Mouse (Mus musculus): ENCODE measurements around the gene Syngr4. TPM values are rescaled to one million over a fixed set of nuclear protein-coding genes. Genes with fewer than 3 reads are reported as not detected.

Gene Syngr4
- polyA plus RNA-seq, 1 experiment from 2014 or later: not detected

DNA sequence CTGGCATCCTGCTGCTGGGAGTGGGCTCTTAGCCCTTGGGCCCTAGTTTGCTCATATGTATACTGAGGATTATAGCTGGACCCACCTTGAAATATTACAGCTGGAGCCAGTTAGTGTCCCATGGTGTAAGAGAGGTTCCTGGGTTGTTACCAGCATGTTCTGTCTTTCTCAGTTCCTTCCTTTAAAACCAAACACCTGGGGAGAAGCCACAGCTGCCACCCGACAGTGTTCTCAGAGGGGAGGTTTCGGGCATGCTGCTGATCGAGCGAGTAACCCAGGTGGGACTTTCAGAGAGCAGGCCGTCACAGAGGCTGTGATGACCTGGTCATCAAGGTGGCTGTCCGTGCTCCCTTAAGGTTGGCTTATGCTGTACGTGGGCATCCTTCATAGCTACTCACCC, 19.6 kb downstream of the Syngr4 start:
- Histone ChIP-seq H3K4me1 (replicated peaks) (peaks cover 20% of the 10 kb centered on the region), H3K36me3 (peaks cover 68% of the 10 kb centered on the region), H3K4me3 (no peak overlapping the region), H3K9ac (no peak overlapping the region), H3K4me2 (no peak overlapping the region), H3K9me3 (no peaks in the 10 kb centered on the region), H3K27ac (replicated peaks) (no peak overlapping the region), H3K27me3 (no peaks in the 10 kb centered on the region)
- 94% methylated on average over 7 of the region's 7 CpGs for WGBS
- no peak for ATAC-seq (ENCODE audit: low FRiP score, low read depth)

DNA sequence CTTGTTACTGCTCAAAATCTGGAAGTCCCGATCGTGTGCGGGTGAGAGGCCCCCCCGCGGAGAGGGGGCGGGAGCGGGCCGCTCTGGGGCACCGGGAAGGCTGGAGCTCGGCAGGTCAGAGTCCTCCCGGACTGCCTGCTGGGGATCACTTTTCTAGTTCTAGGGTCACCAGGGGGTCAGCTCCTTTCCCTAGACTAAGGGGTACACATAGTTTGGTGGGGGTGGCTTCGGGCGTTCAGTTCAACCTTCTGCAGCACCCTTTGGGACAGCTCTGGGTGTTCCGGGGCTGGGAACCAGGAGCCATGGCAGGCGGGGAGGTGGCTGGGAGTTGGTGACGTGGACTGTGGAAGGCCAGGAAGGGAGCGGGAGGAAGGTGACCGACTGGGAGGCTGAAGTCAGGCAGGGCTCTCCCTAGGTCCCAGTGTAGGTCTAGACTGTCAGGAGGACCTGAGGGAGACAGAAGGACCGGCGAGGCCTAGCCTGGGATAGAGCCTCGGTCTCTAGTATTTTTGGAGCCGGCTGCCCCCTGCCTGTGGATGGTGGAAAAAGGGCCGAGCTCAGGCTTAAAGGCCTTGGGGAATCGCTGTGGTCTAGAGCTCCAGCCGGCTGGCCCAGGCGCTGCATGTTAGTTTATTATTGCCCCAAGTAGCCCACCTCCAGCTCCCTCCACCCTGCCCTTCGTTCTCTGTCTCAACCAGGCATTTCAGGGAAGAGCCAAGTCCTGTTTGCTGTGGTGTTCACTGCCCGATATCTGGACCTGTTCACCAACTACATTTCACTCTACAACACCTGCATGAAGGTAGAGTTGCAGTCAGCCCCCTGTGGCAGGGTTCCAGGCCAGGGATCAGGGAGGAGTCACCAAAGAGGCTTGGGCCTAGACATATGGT, 23.2 kb downstream of the Syngr4 start:
- Histone ChIP-seq H3K27ac (replicated peaks) (peak overlapping the region; percentile 86), H3K4me2 (peak overlapping the region; percentile 72), H3K27me3 (no peaks in the 10 kb centered on the region), H3K4me3 (peak overlapping the region; percentile 84), H3K9ac (peak overlapping the region; percentile 95), H3K36me3 (peaks cover 34% of the 10 kb centered on the region), H3K9me3 (no peaks in the 10 kb centered on the region), H3K4me1 (replicated peaks) (peaks cover 47% of the 10 kb centered on the region)
- peak; percentile 36; the same call in 1 of the 2 replicates for ATAC-seq (ENCODE audit: low FRiP score, low read depth)
- 3% methylated on average over 28 of the region's 28 CpGs for WGBS

GRCm38 (mm10) chr7:45872624-45873023, 23.9 kb downstream of the Syngr4 start, which contains the start of gene Kdelr1:
TSS of gene Kdelr1 (plus strand) at chr7:45872772.
- Histone ChIP-seq H3K36me3 (peaks cover 29% of the 10 kb centered on the region), H3K4me2 (peak within 1 kb of the TSS; percentile 72), H3K27me3 (no peaks in the 10 kb centered on the region), H3K4me1 (replicated peaks) (peaks cover 54% of the 10 kb centered on the region), H3K9ac (peak within 1 kb of the TSS; percentile 95), H3K4me3 (peak within 1 kb of the TSS; percentile 84), H3K27ac (replicated peaks) (peak within 1 kb of the TSS; percentile 86), H3K9me3 (no peaks in the 10 kb centered on the region)
- WGBS: under 1% methylated on average over 17 of the region's 18 CpGs
- ATAC-seq (ENCODE audit: low FRiP score, low read depth): peak; percentile 66

DNA sequence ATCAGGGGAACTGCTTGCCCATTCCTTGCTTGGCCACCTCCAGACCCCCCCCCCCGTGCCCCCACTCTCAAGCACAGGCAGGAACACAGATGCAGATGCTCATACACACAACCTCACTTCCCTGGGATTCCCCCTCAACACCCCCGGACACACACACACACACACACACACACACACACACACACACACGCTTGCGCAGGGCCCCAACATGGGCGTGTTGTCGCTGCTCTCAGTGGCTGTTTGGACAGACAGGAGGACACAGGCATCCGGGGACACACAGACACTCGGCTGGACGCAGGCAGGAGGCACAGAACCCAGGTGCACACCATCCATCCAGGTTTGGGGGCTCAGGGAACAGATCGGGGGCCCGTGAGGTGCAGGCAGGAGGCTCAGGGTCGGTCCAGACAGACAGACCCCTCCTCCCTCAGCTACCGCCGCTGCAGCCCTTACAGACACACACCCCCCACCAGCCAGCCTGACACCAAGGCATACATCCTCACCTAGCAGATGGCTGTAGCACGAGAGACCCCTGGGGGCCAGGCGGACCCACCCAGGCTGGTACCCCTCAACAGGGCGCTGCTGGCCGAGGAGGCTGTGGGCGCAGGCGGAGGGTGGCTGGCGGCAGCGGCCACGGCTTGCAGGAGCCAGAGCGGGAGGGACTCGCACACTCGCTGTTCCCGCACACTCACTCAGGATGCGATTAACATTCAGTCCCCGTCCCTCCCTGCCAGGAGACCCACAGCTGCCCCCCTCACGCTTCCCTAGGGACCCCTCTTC, 26.0 kb downstream of the Syngr4 start:
- H3K4me3 ChIP-seq: peak overlapping the region; percentile 59
- 0 out of 2 replicates have a peak, but pooled peaks have one; percentile 0 for ATAC-seq (ENCODE audit: low FRiP score, low read depth)
- peak overlapping the region; percentile 75 for H3K9ac ChIP-seq
- H3K27me3 ChIP-seq: no peaks in the 10 kb centered on the region
- peak overlapping the region; percentile 73 for H3K27ac ChIP-seq (replicated peaks)
- H3K36me3 ChIP-seq: peaks cover 7% of the 10 kb centered on the region; the same call in 1 of the 2 replicates
- 1% methylated on average over 30 of the region's 30 CpGs for WGBS
- peak overlapping the region; percentile 71 for H3K4me2 ChIP-seq
- no peaks in the 10 kb centered on the region for H3K9me3 ChIP-seq
- peaks cover 61% of the 10 kb centered on the region for H3K4me1 ChIP-seq (replicated peaks)

DNA sequence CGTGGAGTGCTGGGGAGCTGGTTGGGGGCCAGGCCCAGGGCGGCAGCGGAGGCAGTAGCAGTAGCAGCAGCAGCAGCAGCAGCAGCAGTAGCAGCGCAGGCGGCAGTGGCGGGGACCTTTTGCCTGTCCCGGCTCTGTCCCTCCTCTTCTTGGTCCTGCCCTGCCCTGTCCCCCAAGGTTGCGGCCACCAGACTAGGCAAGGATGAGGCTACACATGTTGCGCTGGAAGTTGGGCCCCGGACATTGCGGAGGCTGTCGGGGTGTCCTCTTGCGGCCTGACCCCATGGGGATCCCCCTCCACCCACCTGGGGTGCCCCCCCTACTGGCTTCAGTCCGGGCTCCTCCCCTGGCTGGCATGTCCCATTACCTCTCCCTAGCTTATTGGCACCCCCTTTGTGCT, 26.7 kb downstream of the Syngr4 start:
- Histone ChIP-seq H3K4me1 (replicated peaks) (peaks cover 57% of the 10 kb centered on the region), H3K4me2 (peak overlapping the region; percentile 71), H3K4me3 (peak overlapping the region; percentile 59), H3K27ac (replicated peaks) (peak overlapping the region; percentile 73), H3K9ac (peak overlapping the region; percentile 75), H3K27me3 (no peaks in the 10 kb centered on the region), H3K36me3 (0 out of 2 replicates have a peak, but pooled peaks cover 2% of the 10 kb centered on the region), H3K9me3 (no peaks in the 10 kb centered on the region)
- 2% methylated on average over 14 of the region's 14 CpGs for WGBS
- no peak for ATAC-seq (ENCODE audit: low FRiP score, low read depth)

DNA sequence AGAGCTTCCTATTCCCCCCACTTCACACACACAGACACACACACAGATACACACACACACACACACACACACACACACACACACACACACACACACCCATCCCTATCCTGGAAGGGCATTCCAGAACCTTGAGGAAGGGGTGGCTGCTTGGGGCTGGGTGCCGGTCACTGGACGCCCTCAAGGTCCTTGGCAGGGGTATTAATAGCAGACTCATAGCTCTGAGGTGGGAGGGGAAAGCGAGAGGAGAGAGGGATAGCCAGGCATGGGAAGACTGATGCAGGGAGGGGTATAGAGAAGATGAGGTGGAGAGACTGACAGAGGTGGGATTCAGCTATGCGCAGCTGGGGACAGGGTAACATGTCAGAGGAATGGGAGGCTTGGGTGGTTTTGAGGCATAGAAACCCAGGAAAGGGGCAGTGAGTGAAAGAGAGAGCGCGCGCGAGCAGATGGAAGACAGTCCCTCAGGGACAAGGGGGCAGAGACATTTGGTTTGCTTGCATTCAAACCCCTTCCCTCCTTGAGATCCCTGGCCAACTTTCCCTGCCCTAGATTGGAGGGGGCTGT, 27.3 kb downstream of the Syngr4 start:
- Histone ChIP-seq H3K9ac (peak overlapping the region; percentile 75), H3K27ac (replicated peaks) (peak overlapping the region; percentile 73), H3K27me3 (no peaks in the 10 kb centered on the region), H3K9me3 (no peaks in the 10 kb centered on the region), H3K36me3 (no peaks in the 10 kb centered on the region), H3K4me1 (replicated peaks) (peaks cover 51% of the 10 kb centered on the region), H3K4me3 (peak overlapping the region; percentile 59), H3K4me2 (peak overlapping the region; percentile 71)
- ATAC-seq (ENCODE audit: low FRiP score, low read depth): no peak
- 13% methylated on average over 8 of the region's 8 CpGs for WGBS

GRCm38 (mm10) chr7:45867871-45868270, 28.6 kb downstream of the Syngr4 start:
- 4% methylated on average over 2 of the region's 2 CpGs for WGBS
- no peaks in the 10 kb centered on the region for H3K27me3 ChIP-seq
- no peaks in the 10 kb centered on the region for H3K9me3 ChIP-seq
- no peak overlapping the region for H3K27ac ChIP-seq (replicated peaks)
- H3K4me3 ChIP-seq: peak overlapping the region; percentile 59
- H3K9ac ChIP-seq: peak overlapping the region; percentile 22; the same call in 1 of the 2 replicates
- no peaks in the 10 kb centered on the region for H3K36me3 ChIP-seq
- no peak for ATAC-seq (ENCODE audit: low FRiP score, low read depth)
- H3K4me2 ChIP-seq: peak overlapping the region; percentile 71
- H3K4me1 ChIP-seq (replicated peaks): peaks cover 43% of the 10 kb centered on the region

DNA sequence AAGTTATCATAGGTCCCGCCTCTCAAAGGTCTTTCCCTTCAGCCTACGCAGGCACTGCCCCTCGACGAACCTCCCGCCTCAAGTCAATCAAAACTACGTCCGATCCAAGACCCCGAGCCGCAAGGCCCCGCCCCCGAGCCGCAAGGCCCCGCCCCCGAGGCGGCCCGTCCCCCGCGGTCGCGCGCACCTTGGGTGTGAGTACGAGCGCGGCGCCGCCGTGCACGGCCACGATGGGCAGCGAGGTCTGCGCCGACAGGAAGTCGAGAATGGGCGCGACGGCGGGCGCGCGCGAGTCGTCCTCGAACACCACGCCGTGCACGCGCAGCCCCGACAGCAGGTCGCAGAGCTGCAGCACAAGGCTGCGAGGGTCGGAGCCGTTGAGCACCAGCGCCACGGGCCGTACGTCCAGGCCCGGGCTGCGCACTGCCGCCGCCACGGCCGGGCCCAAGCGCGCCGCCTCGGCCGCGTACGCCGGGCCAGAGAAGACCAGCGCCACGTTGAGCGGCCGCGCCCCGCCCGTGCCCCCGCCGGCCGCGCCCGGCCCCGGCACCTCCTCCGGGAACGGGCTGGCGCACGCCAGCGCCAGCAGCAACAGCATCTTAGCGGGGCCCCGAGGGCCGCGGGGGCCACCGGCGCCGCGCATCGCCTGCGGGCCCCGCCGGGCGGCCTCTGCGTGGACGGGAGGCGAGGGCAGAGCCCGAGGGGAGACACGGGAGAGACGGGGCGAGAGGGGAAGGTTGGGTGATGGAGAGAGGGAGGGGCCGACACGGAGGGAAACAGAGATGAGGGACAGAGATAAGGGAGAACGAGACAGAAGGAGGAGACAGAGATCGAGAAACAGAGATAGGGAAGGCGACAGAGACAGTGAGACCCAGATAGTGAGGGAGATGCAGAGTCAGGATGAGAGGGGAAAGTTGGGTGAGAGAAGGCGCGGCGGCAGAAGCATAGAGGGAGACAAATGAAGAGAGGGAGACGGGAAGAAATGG, 30.3 kb downstream of the Syngr4 start:
- peak; percentile 46 for ATAC-seq (ENCODE audit: low FRiP score, low read depth)
- H3K4me3 ChIP-seq: peak overlapping the region; percentile 59
- peak overlapping the region; percentile 71 for H3K4me2 ChIP-seq
- 1% methylated on average over 110 of the region's 117 CpGs for WGBS
- no peaks in the 10 kb centered on the region for H3K9me3 ChIP-seq
- H3K27me3 ChIP-seq: no peaks in the 10 kb centered on the region
- H3K4me1 ChIP-seq (replicated peaks): peaks cover 40% of the 10 kb centered on the region
- H3K36me3 ChIP-seq: no peaks in the 10 kb centered on the region
- peak overlapping the region; percentile 73 for H3K9ac ChIP-seq
- H3K27ac ChIP-seq (replicated peaks): peak overlapping the region; percentile 67

DNA sequence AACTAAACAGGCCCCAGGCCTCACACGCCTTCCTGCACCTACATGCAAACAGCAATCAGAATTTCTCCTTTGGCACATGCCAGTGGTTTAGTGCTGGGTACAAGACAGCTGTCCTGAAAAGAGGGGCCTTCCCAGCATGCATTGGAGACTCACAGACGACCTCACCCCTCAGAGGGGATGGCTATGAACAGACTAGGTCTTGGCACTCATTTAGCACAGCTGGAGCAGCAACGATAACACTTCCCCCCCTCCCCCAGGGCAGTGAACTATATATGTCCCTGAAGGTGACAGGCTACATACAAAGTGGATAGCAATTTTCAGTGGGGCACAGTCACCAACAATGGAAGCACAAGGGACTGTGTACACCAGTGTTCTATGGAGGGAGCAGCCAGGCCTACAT, 32.1 kb downstream of the Syngr4 start:
- Histone ChIP-seq H3K4me3 (no peak overlapping the region), H3K27ac (replicated peaks) (no peak overlapping the region), H3K4me1 (replicated peaks) (peaks cover 27% of the 10 kb centered on the region), H3K9ac (no peak overlapping the region), H3K36me3 (no peaks in the 10 kb centered on the region), H3K27me3 (no peaks in the 10 kb centered on the region), H3K9me3 (no peaks in the 10 kb centered on the region), H3K4me2 (no peak overlapping the region)
- no peak for ATAC-seq (ENCODE audit: low FRiP score, low read depth)
- 62% methylated on average over 3 of the region's 3 CpGs for WGBS

- no peaks in the 10 kb centered on the region; the same call in 1 of the 2 replicates for H3K27me3 ChIP-seq
- ATAC-seq (ENCODE audit: low FRiP score, low read depth): no peak
- no peak overlapping the region for H3K4me3 ChIP-seq
- H3K36me3 ChIP-seq: no peaks in the 10 kb centered on the region
- no peak overlapping the region for H3K9ac ChIP-seq
- H3K27ac ChIP-seq (replicated peaks): no peak overlapping the region
- 89% methylated on average over 7 of the region's 7 CpGs for WGBS
- no peaks in the 10 kb centered on the region for H3K9me3 ChIP-seq
- peaks cover 16% of the 10 kb centered on the region for H3K4me1 ChIP-seq (replicated peaks)
- H3K4me2 ChIP-seq: no peak overlapping the region
These were observed 33.7 kb downstream of the Syngr4 start for GRCm38 (mm10) chr7:45862804-45863203.

DNA sequence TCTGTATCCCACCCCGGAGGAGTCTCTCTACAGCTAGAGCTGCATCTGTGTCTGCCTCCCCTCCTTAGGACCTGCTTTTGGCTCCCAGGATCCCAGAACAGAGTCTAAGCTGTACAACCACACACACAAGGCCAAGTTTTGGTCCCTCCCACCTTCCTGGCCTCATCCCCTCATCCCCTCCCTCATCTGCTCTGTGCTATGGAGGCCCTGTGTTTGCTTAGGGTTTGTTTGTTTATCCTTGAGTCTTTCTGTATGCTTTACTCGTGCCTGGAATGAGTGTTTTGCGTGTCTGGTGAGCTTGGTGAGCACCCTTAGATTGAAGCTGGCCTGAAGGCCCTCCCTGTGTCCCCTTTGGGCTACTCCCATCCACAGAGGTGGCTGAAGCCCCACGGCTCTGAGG, 37.5 kb downstream of the Syngr4 start:
- H3K4me3 ChIP-seq: no peak overlapping the region
- no peak for ATAC-seq (ENCODE audit: low FRiP score, low read depth)
- 54% methylated on average over 4 of the region's 4 CpGs for WGBS
- peaks cover 2% of the 10 kb centered on the region; the same call in 1 of the 2 replicates for H3K27me3 ChIP-seq
- H3K9me3 ChIP-seq: no peaks in the 10 kb centered on the region
- H3K9ac ChIP-seq: no peak overlapping the region
- H3K4me2 ChIP-seq: no peak overlapping the region
- no peaks in the 10 kb centered on the region for H3K36me3 ChIP-seq
- 0 out of 2 replicates have a peak, but pooled peaks cover 15% of the 10 kb centered on the region for H3K4me1 ChIP-seq (replicated peaks)
- H3K27ac ChIP-seq (replicated peaks): no peak overlapping the region

All from hindbrain, embryonic 15.5 days (tissue).